Mouse (Mus musculus) heart, adult 18-20 months (tissue): ENCODE measurements around the gene Fuca2. TPM values are rescaled to one million over a fixed set of nuclear protein-coding genes. Genes with fewer than 3 reads are reported as not detected.
A peak's percentile ranks its signal among the peaks of the same experiment; 100 is the strongest.
"Not testable (repeated sequence)": the region's sequence is repeated elsewhere in the genome, so short reads cannot be mapped to it uniquely, and the experiment has no call there.

ENCODE experiments used
- DNase-seq, 2 experiments: peaks; one replicate each; pipeline ENCODE4 v3.0.0; 2021 to 2022; ENCODE audit warnings: mixed read lengths in 1 of 2
- long read RNA-seq, 2 experiments: library from polyadenylated mRNA; stranded (forward); transcript quantifications; one replicate each; pipeline ENCODE4 v2.0.0; 2021
- total RNA-seq, 2 experiments: library from RNA; stranded (reverse); gene quantifications; 2 replicates each; pipeline ENCODE4 v1.2.3; 2021

Gene Fuca2
- total RNA-seq = 100 to 1,000 TPM; 173 to 185 TPM
- long read RNA-seq, experiment 1, full-length matches to known transcripts = 96 of 131 reads
- long read RNA-seq, experiment 1, partial matches to known transcripts = 11 of 131 reads
- long read RNA-seq, experiment 1, other reads (novel, unspliced or antisense) = 24 of 131 reads
- long read RNA-seq, experiment 2, full-length matches to known transcripts = 50 of 80 reads
- long read RNA-seq, experiment 2, partial matches to known transcripts = 14 of 80 reads
- long read RNA-seq, experiment 2, other reads (novel, unspliced or antisense) = 16 of 80 reads

GRCm38 (mm10) chr10:13499331-13499730 lies at the start of gene Fuca2:
Fuca2 (plus strand) TSS chr10:13499540.
- DNase-seq = peak in 1 of 2 experiments; percentile 7

GRCm38 (mm10) chr10:13451640-13452039 lies 47.7 kb upstream of the Fuca2 start:
- no peak for DNase-seq

DNA sequence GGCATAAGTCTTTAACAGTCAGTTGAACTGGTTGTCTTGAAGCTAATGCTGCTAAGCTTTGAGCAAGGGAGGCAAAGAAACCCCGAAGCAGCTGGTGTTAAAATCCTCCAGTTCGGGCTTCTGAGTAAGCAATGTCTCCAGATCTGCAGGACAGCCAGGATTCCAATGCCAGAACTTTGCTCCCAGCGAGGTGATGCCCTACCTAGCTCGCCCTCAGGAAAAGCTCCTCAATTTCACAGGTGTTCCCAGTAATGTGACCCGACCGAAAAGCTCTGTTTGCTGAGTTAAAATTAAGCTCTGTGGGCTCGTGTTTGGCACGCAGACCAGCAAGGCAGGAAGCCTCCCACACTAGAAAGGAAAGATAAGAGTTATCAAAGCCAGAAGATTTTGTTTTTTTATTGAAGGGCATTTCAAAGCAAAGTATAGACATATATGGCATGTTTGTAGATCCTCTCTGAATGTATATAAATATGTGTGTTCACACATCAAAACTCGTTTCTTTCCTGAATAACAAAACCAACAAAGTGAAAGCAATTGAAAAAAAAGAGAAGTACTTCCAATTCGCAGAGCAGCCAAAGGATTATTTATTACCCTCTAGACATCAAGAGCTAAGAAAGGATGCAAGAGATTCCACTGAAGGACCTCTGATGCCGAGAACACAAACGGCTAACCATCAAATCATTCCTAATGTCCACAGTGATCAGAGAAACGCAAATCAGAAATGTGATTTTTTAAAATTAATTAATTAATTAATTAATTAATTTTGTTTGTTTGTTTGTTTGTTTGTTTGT lies 45.9 kb upstream of the Fuca2 start:
- no peak for DNase-seq

- DNase-seq = not testable (repeated sequence)
Observed at GRCm38 (mm10) chr10:13464295-13464694, 35.0 kb upstream of the Fuca2 start.

DNA sequence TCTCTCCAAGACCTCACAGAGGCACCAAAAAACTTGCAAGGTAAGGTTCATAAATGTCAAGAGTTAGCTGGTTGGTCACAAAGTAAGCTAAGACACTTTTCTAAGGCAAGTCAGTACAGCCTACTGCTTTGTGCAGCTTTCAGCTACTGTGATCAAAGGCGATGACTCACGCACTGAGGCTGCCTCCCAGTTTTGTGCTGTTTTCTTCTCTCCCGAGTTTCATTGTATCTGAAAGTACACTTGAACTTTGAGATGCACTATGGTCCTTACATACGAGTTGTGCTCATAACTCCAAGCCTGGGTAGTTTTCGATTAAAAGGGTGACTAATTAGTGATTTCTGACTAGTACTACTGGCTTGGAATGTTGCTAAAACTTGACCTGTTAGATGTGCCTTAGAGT lies 32.4 kb upstream of the Fuca2 start:
- no peak for DNase-seq

- DNase-seq = not testable (repeated sequence)
Observed at GRCm38 (mm10) chr10:13468025-13468529, 31.3 kb upstream of the Fuca2 start.

GRCm38 (mm10) chr10:13470236-13470635 lies 29.1 kb upstream of the Fuca2 start:
- DNase-seq = peak in 1 of 2 experiments; percentile 16

GRCm38 (mm10) chr10:13473287-13473832 lies 26.0 kb upstream of the Fuca2 start:
- DNase-seq = no peak

DNA sequence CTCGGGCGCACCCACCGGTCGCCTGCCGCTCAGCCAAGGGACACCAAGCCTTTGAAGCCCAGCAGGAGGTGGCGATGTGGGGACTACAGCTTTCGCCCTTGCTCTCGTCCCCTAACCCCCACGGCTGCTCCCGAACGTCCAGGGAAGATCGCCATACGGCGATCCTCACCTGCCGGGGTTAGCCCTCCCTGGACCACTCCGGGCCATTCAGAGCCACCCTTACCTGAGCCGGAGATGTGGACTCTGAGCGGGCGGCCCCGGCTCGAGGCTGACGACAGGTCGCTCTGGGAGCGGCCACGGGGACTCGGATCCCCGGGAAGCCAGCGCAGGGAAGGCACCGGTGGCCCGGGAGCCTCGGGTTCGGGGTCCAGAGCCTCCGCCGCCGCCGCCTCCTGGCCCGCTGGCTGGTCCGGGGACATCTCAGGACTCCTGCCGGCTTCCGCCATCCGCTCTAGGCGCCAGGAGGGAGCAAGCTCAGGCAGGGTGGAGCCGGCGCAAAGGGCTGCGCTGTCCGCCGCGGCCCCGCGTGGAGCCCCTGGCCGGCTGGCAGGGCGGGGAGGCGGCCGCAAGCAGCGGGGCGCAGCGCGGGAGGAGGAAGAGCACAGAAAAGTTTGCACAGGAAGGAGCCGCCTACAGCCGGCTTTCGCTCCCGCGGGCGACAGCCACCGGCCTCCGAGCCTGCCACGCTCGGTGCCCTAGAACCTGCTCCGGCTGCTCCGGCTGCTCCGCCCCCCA lies 25.3 kb upstream of the Fuca2 start, which contains the start of gene Phactr2:
TSS of gene Phactr2 (minus strand) at position 580 of the 735 bp plus-strand sequence.
- peak; percentile 31 to 51 for DNase-seq

DNA sequence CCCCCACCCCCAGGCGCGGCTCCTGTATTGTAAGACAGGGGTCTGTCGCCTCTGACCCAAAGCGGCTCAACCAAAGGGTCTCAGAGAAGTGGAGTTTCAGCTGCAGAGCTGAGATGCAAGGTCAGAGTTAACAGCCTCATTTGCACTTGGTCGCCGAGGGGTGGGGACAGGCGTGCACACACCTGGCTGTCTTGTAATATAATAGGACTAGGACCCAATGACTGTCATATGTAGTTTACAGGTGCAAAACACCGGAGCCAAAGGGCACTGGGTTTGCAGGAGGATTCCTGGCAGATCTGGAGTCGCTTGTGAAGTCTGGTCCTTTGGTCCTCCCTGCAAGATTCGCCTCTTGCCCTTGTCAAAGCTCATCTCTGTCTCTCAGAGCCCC lies 24.8 kb upstream of the Fuca2 start:
- no peak for DNase-seq

GRCm38 (mm10) chr10:13475121-13475520 lies 24.2 kb upstream of the Fuca2 start:
- no peak for DNase-seq

- DNase-seq = no peak
Observed at GRCm38 (mm10) chr10:13479341-13479740, 20.0 kb upstream of the Fuca2 start.

GRCm38 (mm10) chr10:13485958-13486357 lies 13.4 kb upstream of the Fuca2 start:
- no peak for DNase-seq

DNA sequence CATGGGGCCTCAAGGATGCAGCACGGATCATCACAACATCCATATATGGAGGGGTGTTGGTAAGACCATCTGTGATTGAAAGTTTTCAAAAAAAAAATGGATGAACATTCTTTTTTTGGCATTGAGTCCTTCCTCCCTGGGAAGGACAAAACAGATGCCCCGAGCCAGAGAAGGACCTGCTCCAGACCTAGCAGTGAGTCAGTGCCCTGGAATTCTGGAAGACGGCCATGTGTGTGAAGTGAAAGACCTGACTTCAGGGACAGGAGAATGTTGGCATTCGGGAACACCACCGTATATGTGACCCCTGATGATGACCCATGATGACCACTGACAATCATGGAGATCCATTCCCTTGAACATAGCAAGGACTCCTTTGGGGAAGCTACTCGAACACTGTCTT lies 9.7 kb upstream of the Fuca2 start:
- peak; percentile 56 to 58 for DNase-seq

DNA sequence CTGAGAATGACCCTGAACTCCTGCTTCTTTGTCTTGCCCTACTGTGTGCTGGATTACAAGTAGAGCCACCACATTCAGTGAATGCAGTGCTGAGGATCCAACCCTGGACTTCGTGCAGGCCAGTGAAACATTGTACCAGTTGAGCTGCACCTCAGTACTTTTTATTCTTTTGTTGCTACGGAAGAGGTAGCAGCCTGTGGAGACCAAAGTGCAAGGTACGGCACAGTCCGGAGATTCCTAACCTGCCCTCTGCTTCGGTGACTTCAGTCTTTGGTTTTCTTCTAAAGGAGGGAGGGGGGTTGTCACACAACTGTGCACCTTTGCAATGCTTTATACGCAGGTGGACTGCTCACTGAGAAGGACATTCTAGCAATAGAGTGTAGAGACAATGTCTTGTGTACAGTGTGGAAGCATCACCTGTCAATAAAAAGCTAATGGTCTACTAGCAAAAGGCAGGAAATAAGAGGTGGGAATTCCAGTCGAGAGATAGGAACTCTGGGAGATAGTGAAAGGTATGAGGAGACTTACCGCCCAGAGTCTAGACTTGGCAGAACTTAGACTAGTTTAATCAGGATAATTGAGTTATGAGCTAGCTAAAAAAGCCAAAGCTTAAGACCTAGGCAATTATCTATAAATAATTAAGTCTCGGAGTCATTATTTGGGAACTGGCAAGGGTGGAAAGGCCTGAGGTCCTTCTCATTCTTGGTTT lies 5.2 kb upstream of the Fuca2 start:
- no peak for DNase-seq

GRCm38 (mm10) chr10:13496315-13496714 lies 3.0 kb upstream of the Fuca2 start:
- peak; percentile 65 to 74 for DNase-seq

GRCm38 (mm10) chr10:13500473-13500872 lies 1.1 kb downstream of the Fuca2 start:
- DNase-seq = no peak

DNA sequence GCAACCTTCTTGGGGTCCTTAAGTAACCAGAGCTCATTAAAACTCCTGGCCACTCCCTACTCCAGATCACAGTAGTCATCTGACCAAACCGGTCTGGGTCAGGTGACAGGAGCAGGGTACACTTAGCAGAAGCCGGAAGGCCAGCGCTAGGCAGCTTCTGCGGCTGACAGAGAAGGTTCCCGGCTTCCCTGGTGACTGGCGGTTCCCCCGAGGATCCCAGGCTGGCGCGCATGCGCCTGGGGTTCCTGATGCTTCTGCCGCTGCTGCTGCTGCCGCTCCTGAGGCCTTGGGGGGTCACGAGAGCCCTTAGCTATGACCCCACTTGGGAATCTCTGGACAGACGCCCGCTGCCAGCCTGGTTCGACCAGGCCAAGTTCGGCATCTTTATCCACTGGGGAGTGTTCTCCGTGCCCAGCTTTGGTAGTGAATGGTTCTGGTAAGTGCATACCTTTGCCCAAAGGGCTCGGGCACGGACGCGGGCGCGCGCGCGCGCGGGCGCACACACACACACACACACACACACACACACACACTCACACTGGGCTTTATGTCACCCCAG lies 1.7 kb downstream of the Fuca2 start:
- DNase-seq = peak; percentile 89 to 92

- peak in 1 of 2 experiments; percentile 23 for DNase-seq
Observed at GRCm38 (mm10) chr10:13501533-13501932, 2.2 kb downstream of the Fuca2 start.

GRCm38 (mm10) chr10:13502371-13502770 lies 3.0 kb downstream of the Fuca2 start:
- DNase-seq = peak; percentile 38 to 49

- DNase-seq = no peak
Observed at GRCm38 (mm10) chr10:13521857-13522256, 22.5 kb downstream of the Fuca2 start.
